Mouse (Mus musculus) lung, postnatal 25 days (tissue): Measurements from ENCODE around the gene Maml1.

Source experiments
- DNase-seq: peaks from one replicate; pipeline ENCODE4 v3.0.0; 2022; ENCODE audit warnings: low spot score

Maml1 gene

DNA sequence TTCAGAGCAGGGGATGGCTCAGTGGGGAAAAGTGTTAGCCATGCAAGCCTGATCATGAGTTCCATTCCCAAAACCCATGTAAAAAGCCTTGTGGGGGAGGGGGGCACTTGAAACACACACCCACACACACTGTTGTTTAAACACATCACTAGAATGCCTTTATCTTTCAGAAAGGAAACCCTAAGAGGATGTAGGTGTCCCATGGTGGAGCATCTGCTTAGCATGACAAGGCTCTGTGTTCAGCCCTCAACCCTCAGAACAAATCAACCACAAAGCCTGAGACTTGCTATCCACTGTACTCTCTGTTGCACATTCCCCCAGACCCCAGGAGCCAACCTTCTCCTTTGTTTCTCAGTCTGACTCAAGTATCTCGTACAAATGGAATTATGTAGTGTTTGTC is 12.1 kb downstream of the Maml1 start:
- DNase-seq: no peak

DNA sequence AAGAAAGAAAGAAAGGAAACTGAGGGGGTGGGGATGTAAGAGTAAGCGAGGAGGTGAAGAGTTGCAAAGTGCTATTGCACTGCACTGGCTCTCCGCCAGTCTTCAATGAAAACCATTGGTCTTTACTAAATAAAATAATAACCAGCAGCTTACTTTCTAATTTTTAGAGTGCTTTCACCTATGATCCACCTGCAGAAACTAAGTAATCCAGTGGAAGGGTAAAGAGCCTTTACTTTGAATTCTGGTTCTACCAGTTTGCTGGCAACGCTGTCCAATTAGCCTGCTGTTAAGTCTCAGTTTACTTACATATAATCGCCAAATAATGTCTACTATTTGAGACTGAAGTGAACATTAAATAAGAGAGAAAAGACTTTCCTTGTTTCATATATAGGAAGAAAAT is 13.1 kb downstream of the Maml1 start:
- DNase-seq: no peak

DNA sequence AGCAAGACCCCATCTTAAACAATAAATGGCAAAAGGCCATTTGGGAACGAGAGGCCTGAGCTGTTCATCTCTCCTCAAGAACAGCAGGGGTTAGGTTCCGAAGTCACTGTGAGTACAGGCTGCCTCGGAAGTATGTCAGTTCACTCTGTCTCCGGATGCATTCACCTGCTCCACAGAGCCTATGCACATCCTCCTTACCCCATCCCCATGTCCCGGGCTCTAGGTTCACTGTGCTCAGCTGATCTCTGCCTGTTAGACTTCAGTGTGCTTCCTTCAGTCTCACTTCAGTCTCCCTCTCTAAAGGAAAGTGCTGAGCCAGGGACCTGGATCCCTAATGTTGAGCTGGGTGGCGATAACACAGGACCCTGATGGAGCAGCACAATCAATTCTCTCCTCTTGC is 14.4 kb downstream of the Maml1 start:
- DNase-seq: no peak

DNA sequence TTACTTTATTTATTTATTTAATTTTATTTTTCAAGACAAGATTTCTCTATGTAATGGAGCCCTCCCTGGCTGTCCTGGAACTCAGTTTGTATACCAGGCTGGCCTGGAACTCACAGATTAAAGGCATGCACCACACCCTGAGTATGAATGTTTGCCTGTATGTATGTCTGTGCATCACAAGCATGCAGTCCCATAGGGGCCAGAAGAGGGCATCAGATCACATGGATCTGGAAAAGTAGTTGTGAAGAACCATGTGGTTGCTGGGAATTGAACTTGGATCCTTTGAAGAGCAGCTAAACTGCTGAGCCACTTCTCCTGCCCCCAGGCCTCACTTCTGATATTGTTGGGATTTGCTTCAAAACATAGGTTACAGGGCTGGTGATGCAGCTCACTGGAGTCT is 15.1 kb downstream of the Maml1 start:
- DNase-seq: no peak

DNA sequence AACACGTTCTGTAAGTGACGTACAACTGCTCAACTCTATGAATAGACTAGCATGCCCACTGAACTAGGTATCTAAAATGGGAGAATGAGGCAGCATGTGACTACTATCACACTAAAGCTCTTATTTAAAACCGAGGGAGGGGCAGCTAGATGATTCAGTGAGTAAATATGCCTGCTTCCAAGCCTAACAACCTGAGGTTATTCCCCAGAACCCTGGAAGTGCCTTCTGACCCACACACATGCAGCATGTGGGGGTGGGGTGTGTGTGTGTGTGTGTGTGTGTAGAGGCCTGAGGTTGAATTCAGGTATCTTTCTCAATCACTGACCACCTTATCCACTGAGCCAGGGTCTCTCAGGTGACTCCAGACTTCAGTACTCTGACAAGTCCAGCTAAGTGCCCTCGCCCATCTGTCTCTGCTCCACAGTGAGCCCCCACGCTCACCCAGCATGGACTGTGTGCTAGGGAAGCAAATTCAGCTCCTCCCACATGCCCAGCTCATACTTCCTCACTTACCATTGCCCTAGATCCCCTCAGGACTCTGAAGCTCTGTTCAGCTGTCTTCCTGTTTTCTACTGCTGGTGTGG is 16.5 kb downstream of the Maml1 start:
- peak; percentile 26 for DNase-seq

DNA sequence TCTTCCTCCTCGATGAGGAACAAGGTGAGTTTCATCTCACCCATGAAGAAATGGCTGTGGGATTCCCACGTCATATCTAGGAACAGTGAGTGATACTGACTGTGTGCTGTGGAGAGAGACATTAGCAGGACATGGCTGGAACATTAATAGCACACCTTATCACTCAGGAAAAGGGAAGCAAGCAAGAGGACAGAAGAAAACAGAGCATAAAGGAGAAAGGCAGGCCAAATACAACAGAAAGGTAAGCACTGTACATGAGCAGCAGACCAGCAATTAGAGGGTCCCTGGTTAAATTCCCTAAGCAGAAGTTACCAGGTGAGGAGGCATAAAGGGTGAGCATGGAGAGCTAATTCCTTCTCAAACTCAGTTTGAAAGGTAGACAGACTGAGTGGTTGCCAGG is 17.0 kb downstream of the Maml1 start:
- no peak for DNase-seq

DNA sequence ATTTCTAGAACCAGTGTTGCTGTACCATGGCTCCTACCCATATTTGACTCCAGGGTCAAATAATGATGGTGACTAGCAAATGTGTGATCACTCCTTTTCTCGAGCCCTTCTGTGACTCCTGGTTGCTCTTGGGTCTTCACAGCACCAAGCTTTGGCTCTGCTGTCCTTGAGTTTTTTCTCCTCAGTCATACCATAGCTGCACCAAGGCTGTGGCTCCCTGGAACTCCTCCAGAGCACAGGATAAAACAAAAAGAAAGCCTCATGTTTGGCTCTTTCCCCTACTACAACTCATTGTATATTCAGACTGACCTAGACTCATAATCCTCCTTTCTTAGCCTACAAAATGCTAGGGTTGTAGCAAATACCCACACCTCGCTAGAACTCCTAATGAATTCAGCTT is 19.3 kb downstream of the Maml1 start:
- no peak for DNase-seq

DNA sequence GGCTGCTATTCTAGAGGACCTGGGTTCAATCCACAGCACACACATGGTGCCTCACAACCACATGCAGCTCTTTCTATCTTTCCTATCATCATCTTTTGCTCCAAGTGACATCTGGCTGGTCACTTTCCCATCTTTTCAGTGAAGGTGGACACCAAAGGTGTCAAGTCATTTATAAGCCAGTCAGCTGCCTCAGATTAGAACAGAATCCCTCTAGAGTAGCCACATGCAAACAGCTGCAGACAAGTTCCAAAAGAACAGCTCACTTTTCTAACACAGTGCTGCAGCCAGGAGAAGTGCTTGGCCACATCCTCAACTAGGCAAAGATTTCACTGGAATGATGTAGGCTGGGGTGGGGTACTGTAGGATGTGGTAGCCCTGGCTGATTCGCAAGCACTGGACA is 22.2 kb downstream of the Maml1 start:
- no peak for DNase-seq

DNA sequence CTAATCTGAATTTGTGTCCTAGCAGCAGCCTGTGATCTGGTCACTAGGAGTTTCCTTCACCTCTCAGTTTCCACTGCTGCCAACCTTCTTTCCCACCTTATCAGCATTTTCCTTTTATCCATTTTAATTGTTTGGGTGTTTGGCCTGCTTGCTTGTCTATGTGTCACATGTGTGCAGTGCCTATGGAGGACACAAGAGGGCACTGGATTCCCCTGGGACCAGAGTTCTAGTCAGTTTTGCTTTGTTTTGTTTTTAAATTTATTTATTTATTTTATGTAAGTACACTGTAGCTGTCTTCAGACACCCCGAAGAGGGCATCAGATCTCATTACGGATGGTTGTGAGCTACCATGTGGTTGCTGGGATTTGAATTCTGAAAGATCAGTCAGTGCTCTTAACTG is 22.9 kb downstream of the Maml1 start:
- DNase-seq: peak; percentile 27

DNA sequence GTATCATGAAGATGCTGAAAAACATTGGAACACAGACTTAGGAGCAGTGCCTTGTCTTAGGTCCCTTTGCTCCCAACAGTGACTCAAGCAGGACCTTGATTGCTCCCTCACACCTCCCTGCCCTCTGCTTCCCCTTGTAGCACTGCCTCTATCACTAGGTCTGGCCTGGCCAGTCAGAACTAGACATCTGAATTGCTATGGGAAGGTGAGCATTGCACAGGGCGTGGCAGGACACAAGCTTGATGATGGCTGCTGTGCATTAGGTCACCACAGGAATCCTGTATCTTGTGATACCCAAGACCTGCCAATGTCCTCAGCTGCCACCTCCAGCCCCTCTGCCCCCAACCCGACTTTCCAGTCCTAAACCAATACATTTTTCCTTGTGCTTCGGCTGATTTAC is 25.1 kb downstream of the Maml1 start:
- DNase-seq: no peak

DNA sequence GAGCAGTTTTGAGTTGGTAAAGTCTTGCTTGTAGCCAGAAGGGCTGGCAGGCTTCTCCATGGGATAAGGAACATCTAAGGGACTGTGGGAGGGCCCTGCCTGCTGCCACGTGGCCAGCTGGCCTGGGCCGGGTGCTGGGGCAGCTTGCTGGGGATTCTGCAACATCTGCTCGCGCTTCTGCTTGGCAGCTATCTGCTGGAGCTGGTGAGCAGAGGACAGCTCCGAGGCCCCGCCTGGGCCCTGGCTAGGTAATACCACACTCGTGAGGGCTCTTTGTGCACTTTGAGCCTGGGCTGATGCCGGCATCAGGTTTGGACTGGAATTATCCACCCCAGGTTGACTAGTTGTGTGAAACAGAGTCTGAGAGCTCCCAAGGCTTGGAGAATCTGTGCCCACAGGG is 26.2 kb downstream of the Maml1 start:
- DNase-seq: peak; percentile 24

DNA sequence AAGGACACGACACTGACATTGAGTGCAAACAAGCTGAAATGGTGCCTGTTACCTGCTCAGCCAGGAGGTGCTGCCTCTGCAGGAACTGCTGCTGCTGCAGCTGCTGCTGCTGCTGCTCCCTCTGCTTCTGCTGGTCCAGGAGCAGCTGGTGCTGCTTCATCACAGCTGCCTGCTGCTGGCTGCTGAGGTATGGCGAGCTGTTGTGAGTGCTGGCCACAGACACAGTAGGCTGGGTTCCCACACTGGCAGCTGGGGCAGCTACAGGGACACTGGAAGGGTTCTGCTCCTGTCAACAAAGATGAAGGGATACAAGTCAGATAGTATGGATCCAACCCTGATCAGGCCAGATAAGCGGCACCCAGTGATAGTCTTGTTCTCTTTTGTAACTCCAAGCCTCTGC is 28.9 kb downstream of the Maml1 start:
- no peak for DNase-seq

DNA sequence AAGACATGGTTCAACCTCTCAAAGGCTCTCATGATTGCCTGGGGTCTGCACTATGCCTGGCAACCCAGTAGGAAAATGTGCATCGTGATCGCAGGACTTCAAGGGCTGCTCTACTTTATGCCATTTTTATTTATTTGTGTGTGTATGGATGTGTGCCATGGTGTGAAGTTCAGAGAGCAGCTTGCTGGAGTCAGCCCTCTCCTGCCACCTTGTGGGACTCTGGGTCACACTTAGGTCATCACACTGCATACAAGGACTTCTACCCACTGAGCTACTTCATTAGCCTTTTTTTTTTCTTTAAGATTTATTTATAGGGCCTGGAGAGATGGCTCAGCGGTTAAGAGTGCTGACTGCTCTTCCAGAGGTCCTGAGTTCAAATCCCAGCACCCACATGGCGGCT is 30.1 kb downstream of the Maml1 start:
- no peak for DNase-seq

DNA sequence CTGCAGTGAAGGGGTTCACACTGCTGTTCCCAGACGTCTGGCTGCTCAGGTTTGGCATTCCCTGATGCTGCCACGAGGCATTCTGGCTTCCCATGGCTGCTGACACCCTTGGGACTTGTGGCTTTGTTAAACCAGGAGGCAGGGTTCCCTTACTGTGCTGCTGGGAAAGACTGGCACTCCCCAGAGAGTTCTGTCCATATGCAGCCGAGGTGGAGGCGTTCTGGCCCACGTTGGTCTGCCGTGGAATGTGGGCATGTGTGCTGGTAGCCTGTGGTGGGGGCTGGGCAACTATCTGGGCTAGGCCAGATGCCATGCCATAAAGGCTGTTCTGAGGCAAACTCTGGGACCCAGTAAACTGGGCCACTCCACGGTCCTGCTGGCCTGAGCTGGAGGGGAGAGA is 33.8 kb downstream of the Maml1 start:
- no peak for DNase-seq

DNA sequence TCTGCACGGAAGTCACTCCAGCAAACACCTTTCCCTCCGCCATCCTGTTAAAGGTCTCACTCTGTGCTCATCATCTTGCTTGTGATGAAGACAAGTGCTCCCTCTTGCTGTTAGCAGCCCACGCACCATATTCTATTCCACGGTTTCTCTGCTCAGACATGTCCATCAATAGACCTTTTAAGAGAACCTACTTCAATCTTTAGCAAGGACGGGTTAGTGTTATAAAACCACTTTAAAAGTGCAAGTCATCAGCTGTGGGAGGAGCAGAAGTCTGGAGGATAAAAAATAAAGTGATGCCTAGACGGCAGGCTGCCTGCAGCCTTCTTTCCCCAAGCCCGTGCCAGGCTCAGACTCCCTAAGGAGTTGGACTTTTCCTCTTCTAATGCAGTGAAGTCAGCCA is 35.5 kb downstream of the Maml1 start:
- DNase-seq: no peak

DNA sequence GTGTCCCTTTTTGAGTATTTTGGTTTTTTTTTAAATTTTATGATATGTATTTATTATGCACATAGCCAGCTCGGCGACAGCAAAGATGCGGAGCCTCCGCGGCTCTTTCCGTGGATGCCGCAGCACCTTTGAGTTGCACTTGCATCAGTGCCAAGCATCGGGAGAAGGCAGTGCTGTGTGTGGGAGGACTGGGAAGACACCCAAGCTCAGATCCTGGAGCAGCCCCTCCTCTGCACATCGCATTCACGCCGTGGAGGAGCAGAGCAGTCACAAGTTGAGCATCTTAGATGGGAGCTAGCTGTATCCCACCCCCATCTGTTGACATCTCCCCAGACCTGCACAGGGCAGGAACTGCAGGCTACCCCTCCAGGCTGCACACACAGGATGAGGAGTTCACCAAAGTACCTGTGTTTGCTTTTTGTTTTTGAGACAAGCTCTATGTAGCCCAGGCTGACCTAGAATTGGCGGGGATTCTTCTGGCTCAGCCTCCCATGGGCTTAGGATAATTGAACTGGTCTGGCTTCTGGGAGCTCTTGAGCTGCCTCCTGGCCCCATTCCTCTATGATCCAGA is 38.0 kb downstream of the Maml1 start:
- DNase-seq: no peak

DNA sequence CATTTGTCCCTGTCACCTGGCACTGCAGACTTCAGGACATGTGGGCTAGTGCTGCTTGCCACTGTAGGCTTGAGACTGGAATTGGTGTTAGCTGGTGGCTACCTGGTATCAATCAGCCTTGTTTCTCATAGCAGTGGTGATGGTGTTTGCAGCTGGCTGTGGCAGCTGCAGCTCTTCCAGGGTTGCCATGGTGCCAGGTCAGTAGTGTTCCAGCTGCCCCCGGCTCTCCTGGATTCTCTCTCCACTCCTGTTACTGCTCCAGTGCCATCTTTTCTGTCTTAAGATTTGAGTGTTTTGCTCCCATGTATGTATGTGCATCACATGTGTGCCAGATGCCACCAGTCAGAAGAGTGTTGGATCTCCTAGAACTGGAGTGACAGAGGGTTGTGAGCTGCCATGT is 38.7 kb downstream of the Maml1 start:
- no peak for DNase-seq

DNA sequence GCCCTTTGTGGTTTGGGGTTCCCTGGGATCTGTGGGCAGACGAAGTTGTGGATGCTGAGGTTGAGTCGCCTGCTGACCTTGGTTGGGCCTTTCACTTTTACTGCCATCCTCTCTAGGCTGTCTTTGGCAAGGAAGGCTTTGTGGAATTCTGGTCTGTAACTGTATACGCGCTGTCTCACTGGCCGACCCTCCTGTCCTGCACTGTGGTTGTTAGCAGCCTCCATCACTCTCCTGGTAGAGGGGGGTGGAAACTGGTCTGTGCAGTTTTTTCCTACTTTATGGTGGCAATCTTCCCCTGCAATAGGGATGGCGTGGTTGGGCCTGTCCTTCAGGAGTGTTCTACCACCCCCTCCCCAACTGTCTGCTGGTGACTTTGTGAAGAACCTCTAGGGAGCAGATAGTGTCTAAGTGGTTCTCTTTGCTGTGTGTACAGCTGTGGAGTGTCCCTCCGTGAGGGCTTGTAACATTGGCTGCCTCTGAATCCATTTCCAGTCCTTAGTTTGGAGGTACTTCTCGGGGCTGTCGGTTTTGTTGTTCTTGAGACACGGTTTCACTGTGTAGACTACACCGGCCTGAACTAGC is 39.3 kb downstream of the Maml1 start:
- DNase-seq: no peak

DNA sequence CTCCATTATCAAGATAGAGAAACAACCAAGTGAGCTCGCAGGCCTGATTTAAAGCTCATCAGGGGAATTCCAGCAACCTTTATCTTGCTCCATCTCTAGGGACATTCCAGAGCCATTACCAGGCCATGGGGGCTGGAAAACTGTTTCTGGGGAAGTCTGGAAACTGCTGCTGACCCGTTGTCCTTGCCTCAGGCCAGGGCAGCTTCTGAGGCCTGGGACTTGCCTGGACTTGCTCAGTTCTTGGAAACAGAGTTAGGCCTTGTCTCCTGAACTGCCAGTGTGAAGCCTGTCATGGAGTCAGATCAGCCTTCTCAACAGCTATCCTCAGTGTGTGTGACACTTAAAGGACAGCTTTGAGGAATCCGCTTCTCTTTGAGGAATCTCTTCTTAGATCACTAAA is 39.9 kb downstream of the Maml1 start:
- DNase-seq: no peak

DNA sequence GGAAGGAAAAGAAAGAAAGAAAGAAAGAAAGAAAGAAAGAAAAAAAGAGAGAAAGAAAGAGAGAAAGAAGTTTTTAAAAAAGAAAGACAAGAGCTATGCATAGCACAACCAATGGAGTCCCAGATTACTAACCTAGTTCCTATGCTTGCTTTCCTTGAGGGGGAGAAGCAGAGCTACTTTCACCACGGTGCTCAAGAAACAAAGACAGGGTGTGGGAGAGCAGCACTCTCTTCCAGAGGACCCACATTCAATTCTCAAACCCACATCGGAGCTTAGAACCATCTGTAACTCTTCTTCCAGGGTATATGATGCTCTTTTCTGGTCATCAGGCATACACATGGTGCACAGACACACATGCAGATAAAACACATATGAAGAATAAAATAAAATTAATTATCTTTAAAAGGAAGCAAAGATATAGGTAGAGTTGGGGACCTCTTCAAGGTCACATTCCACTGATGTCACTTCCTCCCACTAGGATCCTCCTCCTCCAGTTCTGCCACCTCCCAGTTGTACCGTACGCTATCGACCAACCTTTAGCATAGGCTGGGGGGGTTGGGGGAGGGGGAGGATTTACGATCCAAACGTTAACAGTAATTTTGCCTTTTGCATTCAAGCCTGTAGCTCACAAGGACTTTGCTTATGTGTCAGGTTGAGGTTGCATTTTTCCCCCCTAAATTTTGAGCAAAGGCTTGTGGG is 43.5 kb downstream of the Maml1 start:
- no peak for DNase-seq

DNA sequence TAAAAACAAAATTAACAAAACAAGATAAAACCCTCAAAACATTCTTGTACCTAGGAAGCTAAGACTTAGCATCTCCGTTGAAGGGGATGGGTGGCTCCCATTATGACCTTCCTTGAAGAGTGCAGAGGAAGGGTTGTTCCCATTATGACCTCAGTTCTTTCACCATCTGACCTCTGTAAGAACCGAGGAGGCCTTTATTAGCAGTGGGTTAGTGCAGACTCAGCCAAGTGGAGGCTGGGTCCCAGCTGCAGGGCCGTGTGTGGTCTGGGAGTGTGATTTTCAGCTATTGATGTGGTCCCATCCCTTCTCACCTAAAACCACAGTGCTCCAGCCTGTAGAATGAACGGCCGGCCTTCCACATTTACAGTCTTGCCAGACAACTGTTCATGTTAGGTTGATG is 46.8 kb downstream of the Maml1 start:
- no peak for DNase-seq

DNA sequence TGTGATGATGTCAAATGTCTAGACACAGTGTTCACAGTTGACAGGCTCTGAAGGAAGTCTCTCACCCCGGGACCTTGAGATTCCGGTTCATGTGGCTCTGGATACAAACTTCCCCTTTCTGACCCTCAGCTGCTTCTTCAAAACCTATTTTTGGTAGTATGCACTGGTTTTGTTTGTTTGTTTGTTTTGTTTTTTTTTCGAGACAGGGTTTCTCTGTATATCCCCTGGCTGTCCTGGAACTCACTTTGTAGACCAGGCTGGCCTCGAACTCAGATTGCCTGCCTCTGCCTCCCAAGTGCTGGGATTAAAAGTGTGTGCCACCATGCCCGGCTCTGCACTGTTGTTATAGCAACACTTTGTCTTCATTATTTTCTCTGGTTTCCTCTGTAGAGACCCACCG is 48.2 kb downstream of the Maml1 start:
- DNase-seq: no peak

DNA sequence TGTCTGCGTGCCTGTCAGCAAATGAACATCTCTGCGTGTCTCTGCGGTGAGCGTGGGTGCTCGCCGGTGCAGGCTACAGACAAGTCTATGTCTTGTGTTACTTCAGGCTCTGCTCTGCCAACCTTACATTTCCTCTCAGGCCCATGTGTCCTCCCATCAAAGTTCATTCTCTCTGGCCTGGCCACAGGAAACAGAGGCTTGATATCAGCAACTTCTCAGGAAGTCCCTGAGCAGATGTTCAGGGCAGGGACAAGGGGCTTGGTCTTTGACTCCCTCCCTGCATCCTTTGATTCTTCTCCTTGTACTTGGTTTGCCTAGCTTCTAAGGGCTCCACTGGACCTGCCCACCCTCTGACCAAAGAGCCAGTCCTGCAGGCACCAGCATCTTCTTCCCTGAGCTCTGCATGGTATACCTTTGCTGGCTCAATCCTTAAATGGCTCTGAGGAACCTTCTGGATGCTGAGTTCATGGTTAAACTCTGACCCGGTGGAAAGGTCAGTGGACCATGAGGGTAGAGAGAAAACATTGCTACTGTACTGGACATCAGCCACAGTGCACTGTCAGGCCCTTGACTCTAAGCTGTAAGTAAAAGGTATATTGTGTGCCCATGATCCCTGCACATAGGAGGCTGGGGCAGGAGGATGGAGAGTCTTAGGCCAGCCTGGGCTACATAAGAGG is 51.7 kb downstream of the Maml1 start:
- no peak for DNase-seq
